9 mouse cellular contexts compared by ENCODE assay signal in genomic region chr10:75744017-75744416, GRCm38 (mm10). TPM values are rescaled to one million over a fixed set of nuclear protein-coding genes. Genes with fewer than 3 reads are reported as not detected.
DNase-seq lines count a peak whose midpoint lies in the region; ATAC-seq and TF ChIP-seq lines count a peak whose summit lies in the region.
"Had no signal": no experiment of that assay in that cellular context is flagged by ENCODE, and none has a peak within 500 bp of the region (broad histone marks: within the 10 kb centered on the region; RNA-seq: fewer than 3 reads in every experiment).

No protein-coding gene starts in this region.

- no peak overlapping the region for H3K27ac ChIP-seq in bone marrow macrophage, adult 2 months (ENCODE audit: insufficient read depth, low read depth, low read length)
- no peak overlapping the region for H3K27ac ChIP-seq in embryonic facial prominence, embryonic 15.5 days (replicated peaks)
- H3K27ac ChIP-seq in heart, embryonic 14.5 days (replicated peaks in 1 of 2; ENCODE audit: control insufficient read depth in 1 of 2, insufficient read depth in 1 of 2, low read depth in 2 of 2, low read length in 2 of 2), result no peak overlapping the region
- H3K27ac ChIP-seq in kidney, postnatal 0 days, result no peak overlapping the region
- H3K27ac ChIP-seq in liver, adult 2 months (replicated peaks; ENCODE audit: insufficient read depth, low read depth, low read length), result no peak overlapping the region

- no peaks in the 10 kb centered on the region for H3K9me3 ChIP-seq in embryonic facial prominence, embryonic 15.5 days (replicated peaks)
- no peaks in the 10 kb centered on the region for H3K9me3 ChIP-seq in heart, embryonic 14.5 days (ENCODE audit: control insufficient read depth, low read length)
- H3K9me3 ChIP-seq in kidney, postnatal 0 days (replicated peaks; ENCODE audit: low read length), result no peaks in the 10 kb centered on the region

- H3K9ac ChIP-seq in embryonic facial prominence, embryonic 15.5 days, result no peak overlapping the region
- no peak overlapping the region for H3K9ac ChIP-seq in heart, embryonic 14.5 days (ENCODE audit: low read length)
- H3K9ac ChIP-seq in kidney, postnatal 0 days (ENCODE audit: low read depth, low read length), result no peak overlapping the region
- H3K9ac ChIP-seq in liver, adult 2 months (ENCODE audit: low read depth, low read length), result no peak overlapping the region

- no peak overlapping the region for H3K4me2 ChIP-seq in embryonic facial prominence, embryonic 15.5 days (replicated peaks)
- H3K4me2 ChIP-seq in heart, embryonic 14.5 days (ENCODE audit: low read length), result no peak overlapping the region
- no peak overlapping the region for H3K4me2 ChIP-seq in kidney, postnatal 0 days (ENCODE audit: low read length)

- ATAC-seq in embryonic facial prominence, embryonic 15.5 days (ENCODE audit: insufficient number of reproducible peaks, low FRiP score, low TSS enrichment, low read depth), result peak; percentile 78
- 0 out of 2 replicates have a peak, but pooled peaks have one; percentile 47 for ATAC-seq in heart, embryonic 14.5 days (ENCODE audit: insufficient number of reproducible peaks, insufficient read depth, low FRiP score, low read depth)
- ATAC-seq in kidney, postnatal 0 days (replicated peaks; ENCODE audit: low FRiP score, low read depth), result peak; percentile 65

- TF ChIP-seq CTCF in bone marrow macrophage, adult 2 months (IDR thresholded peaks at IDR 0.05; ENCODE audit: low read depth, low read length), result peak; percentile 60; the same call in 1 of the 2 replicates
- TF ChIP-seq CTCF in kidney, postnatal 0 days (IDR thresholded peaks at IDR 0.05; ENCODE audit: low read depth), result peak; percentile 98
- peak; percentile 76 for TF ChIP-seq CTCF in liver, adult 2 months (IDR thresholded peaks at IDR 0.05; ENCODE audit: low read depth, low read length)

- no peaks in the 10 kb centered on the region for H3K27me3 ChIP-seq in embryonic facial prominence, embryonic 15.5 days
- no peaks in the 10 kb centered on the region for H3K27me3 ChIP-seq in heart, embryonic 14.5 days (ENCODE audit: control insufficient read depth, insufficient read depth, low read length)
- no peaks in the 10 kb centered on the region for H3K27me3 ChIP-seq in kidney, postnatal 0 days (ENCODE audit: insufficient read depth, low read length)
- no peaks in the 10 kb centered on the region for H3K27me3 ChIP-seq in liver, adult 2 months (ENCODE audit: control insufficient read depth, insufficient read depth, low read length)
- H3K27me3 ChIP-seq in splenic B cell, adult 2 months (ENCODE audit: control insufficient read depth, insufficient read depth, low read length, poor library complexity, severe bottlenecking), result no peaks in the 10 kb centered on the region

- H3K79me2 ChIP-seq in liver, adult 2 months (ENCODE audit: control insufficient read depth, insufficient read depth, low read length), result no peaks in the 10 kb centered on the region

- peaks cover 91% of the 10 kb centered on the region for H3K36me3 ChIP-seq in embryonic facial prominence, embryonic 15.5 days
- peaks cover 96% of the 10 kb centered on the region for H3K36me3 ChIP-seq in heart, embryonic 14.5 days (ENCODE audit: control insufficient read depth, insufficient read depth, low read length)
- peaks cover 67% of the 10 kb centered on the region for H3K36me3 ChIP-seq in kidney, postnatal 0 days (ENCODE audit: insufficient read depth, low read length)
- H3K36me3 ChIP-seq in liver, adult 2 months (ENCODE audit: control insufficient read depth, insufficient read depth, low read length), result peaks cover 16% of the 10 kb centered on the region
- H3K36me3 ChIP-seq in splenic B cell, adult 2 months (ENCODE audit: control insufficient read depth, insufficient read depth, low read length, poor library complexity, severe bottlenecking), result peaks cover 6% of the 10 kb centered on the region

- TF ChIP-seq POLR2A in bone marrow macrophage, adult 2 months (IDR thresholded peaks at IDR 0.05; ENCODE audit: borderline replicate concordance, low read depth, low read length), result no peak
- no peak for TF ChIP-seq POLR2A in liver, adult 2 months (IDR thresholded peaks at IDR 0.05; ENCODE audit: extremely low read depth, insufficient read depth, low read length)

- peak; percentile 91 for DNase-seq in CD4-positive, CD25-positive, alpha-beta regulatory T cell, adult 2 months (ENCODE audit: low read depth, low spot score)
- peak; percentile 86 for DNase-seq in kidney, postnatal 0 days (ENCODE audit: low spot score)
- peak; percentile 55 for DNase-seq in liver, adult 2 months (ENCODE audit: extremely low read depth, low read depth, low spot score)
- DNase-seq in natural killer cell, adult 2 months (ENCODE audit: low spot score in 2 of 2), result peak; percentile 57 to 77
- DNase-seq in splenic B cell, adult 2 months (ENCODE audit: low read depth, low spot score), result peak; percentile 89

- no peaks in the 10 kb centered on the region for H3K4me1 ChIP-seq in bone marrow macrophage, adult 2 months (ENCODE audit: control insufficient read depth, insufficient read depth, low read length)
- H3K4me1 ChIP-seq in embryonic facial prominence, embryonic 15.5 days, result peaks cover 4% of the 10 kb centered on the region; the same call in 1 of the 2 replicates
- H3K4me1 ChIP-seq in heart, embryonic 14.5 days (ENCODE audit: control insufficient read depth in 2 of 2, insufficient read depth in 2 of 2, low read length in 2 of 2), result no peaks in the 10 kb centered on the region
- no peaks in the 10 kb centered on the region for H3K4me1 ChIP-seq in kidney, postnatal 0 days (replicated peaks; ENCODE audit: insufficient read depth, low read length)
- 0 out of 2 replicates have a peak, but pooled peaks cover 2% of the 10 kb centered on the region for H3K4me1 ChIP-seq in liver, adult 2 months (ENCODE audit: control insufficient read depth, insufficient read depth, low read length)

- WGBS in embryonic facial prominence, embryonic 15.5 days, result 36% methylated on average over 3 of the region's 3 CpGs
- 45% methylated on average over 3 of the region's 3 CpGs for WGBS in heart, embryonic 14.5 days
- 47% methylated on average over 3 of the region's 3 CpGs for WGBS in kidney, postnatal 0 days
- 43% methylated on average over 3 of the region's 3 CpGs for WGBS in liver, adult 2 months

- H3K4me3 ChIP-seq in bone marrow macrophage, adult 2 months (ENCODE audit: insufficient read depth, low read length), result no peak overlapping the region
- no peak overlapping the region for H3K4me3 ChIP-seq in embryonic facial prominence, embryonic 15.5 days (replicated peaks)
- no peak overlapping the region for H3K4me3 ChIP-seq in heart, embryonic 14.5 days (ENCODE audit: control insufficient read depth in 1 of 2, insufficient read depth in 1 of 2, low read depth in 1 of 2, low read length in 2 of 2)
- no peak overlapping the region for H3K4me3 ChIP-seq in kidney, postnatal 0 days (replicated peaks; ENCODE audit: low read depth, low read length)
- no peak overlapping the region for H3K4me3 ChIP-seq in liver, adult 2 months (ENCODE audit: insufficient read depth, low read depth, low read length)
- H3K4me3 ChIP-seq: erythroblast, embryonic 14.5 days had no signal

RNA-seq across cellular contexts. Expression of gene Cabin1, which starts 20.1 kb away (rescaled TPM):
- 26.1 and 35.0 TPM in 2 replicates for polyA plus RNA-seq in bone marrow macrophage, adult 2 months (2012; ENCODE audit: insufficient read depth, insufficient read length, missing spikeins)
- 29.4 and 30.0 TPM in 2 replicates for polyA plus RNA-seq in embryonic facial prominence, embryonic 15.5 days (2015; fragmentation: Nextera tagmentation; extraction: Ambion mirVana)
- 27.0 and 30.8 TPM in 2 replicates for polyA plus RNA-seq in heart, embryonic 14.5 days (2014; fragmentation: Nextera tagmentation; extraction: Ambion mirVana)
- polyA plus RNA-seq in kidney, postnatal 0 days (2015; fragmentation: Nextera tagmentation; extraction: Ambion mirVana), result 20.5 and 24.0 TPM in 2 replicates
- total RNA-seq in liver, adult 2 months (2014; rRNA removed), result 7.8 and 12.7 TPM in 2 replicates
- 7.7 and 10.1 TPM in 2 replicates for polyA plus RNA-seq in liver, adult 2 months (2012; rRNA removed)

RNA-seq across cellular contexts. Expression of gene Ddt, which starts 29.2 kb away (rescaled TPM):
- polyA plus RNA-seq in bone marrow macrophage, adult 2 months (2012; ENCODE audit: insufficient read depth, insufficient read length, missing spikeins), result 56.4 and 63.8 TPM in 2 replicates
- polyA plus RNA-seq in embryonic facial prominence, embryonic 15.5 days (2015; fragmentation: Nextera tagmentation; extraction: Ambion mirVana), result 53.2 and 58.3 TPM in 2 replicates
- 35.9 and 37.5 TPM in 2 replicates for polyA plus RNA-seq in heart, embryonic 14.5 days (2014; fragmentation: Nextera tagmentation; extraction: Ambion mirVana)
- polyA plus RNA-seq in kidney, postnatal 0 days (2015; fragmentation: Nextera tagmentation; extraction: Ambion mirVana), result 183 and 188 TPM in 2 replicates
- total RNA-seq in liver, adult 2 months (2014; rRNA removed), result 347 and 388 TPM in 2 replicates
- 898 and 914 TPM in 2 replicates for polyA plus RNA-seq in liver, adult 2 months (2012; rRNA removed)

RNA-seq across cellular contexts. Expression of gene Gm20441, which starts 36.7 kb away (rescaled TPM):
- polyA plus RNA-seq in bone marrow macrophage, adult 2 months (2012; ENCODE audit: insufficient read depth, insufficient read length, missing spikeins), result not detected in 2 replicates
- polyA plus RNA-seq in embryonic facial prominence, embryonic 15.5 days (2015; fragmentation: Nextera tagmentation; extraction: Ambion mirVana), result not detected in 2 replicates
- polyA plus RNA-seq in heart, embryonic 14.5 days (2014; fragmentation: Nextera tagmentation; extraction: Ambion mirVana), result not detected in 2 replicates
- polyA plus RNA-seq in kidney, postnatal 0 days (2015; fragmentation: Nextera tagmentation; extraction: Ambion mirVana), result 0.71 TPM in 1 of 2 replicates, not detected in the other
- not detected in 2 replicates for total RNA-seq in liver, adult 2 months (2014; rRNA removed)
- polyA plus RNA-seq in liver, adult 2 months (2012; rRNA removed), result 0.37 and 0.80 TPM in 2 replicates
- polyA plus RNA-seq: erythroblast, embryonic 14.5 days had no signal

RNA-seq across cellular contexts. Expression of gene Gstt3, which starts 37.2 kb away (rescaled TPM):
- 12.1 and 13.1 TPM in 2 replicates for polyA plus RNA-seq in bone marrow macrophage, adult 2 months (2012; ENCODE audit: insufficient read depth, insufficient read length, missing spikeins)
- polyA plus RNA-seq in embryonic facial prominence, embryonic 15.5 days (2015; fragmentation: Nextera tagmentation; extraction: Ambion mirVana), result 17.1 and 18.1 TPM in 2 replicates
- 3.2 and 5.0 TPM in 2 replicates for polyA plus RNA-seq in heart, embryonic 14.5 days (2014; fragmentation: Nextera tagmentation; extraction: Ambion mirVana)
- polyA plus RNA-seq in kidney, postnatal 0 days (2015; fragmentation: Nextera tagmentation; extraction: Ambion mirVana), result 76.5 and 78.3 TPM in 2 replicates
- total RNA-seq in liver, adult 2 months (2014; rRNA removed), result 126 and 181 TPM in 2 replicates
- polyA plus RNA-seq in liver, adult 2 months (2012; rRNA removed), result 198 and 213 TPM in 2 replicates
- polyA plus RNA-seq: erythroblast, embryonic 14.5 days had no signal

RNA-seq across cellular contexts. Expression of gene Gstt1, which starts 54.4 kb away (rescaled TPM):
- 1.4 and 4.1 TPM in 2 replicates for polyA plus RNA-seq in bone marrow macrophage, adult 2 months (2012; ENCODE audit: insufficient read depth, insufficient read length, missing spikeins)
- polyA plus RNA-seq in embryonic facial prominence, embryonic 15.5 days (2015; fragmentation: Nextera tagmentation; extraction: Ambion mirVana), result 13.8 and 14.5 TPM in 2 replicates
- 8.6 and 13.5 TPM in 2 replicates for polyA plus RNA-seq in heart, embryonic 14.5 days (2014; fragmentation: Nextera tagmentation; extraction: Ambion mirVana)
- polyA plus RNA-seq in kidney, postnatal 0 days (2015; fragmentation: Nextera tagmentation; extraction: Ambion mirVana), result 33.2 and 34.4 TPM in 2 replicates
- 458 and 622 TPM in 2 replicates for total RNA-seq in liver, adult 2 months (2014; rRNA removed)
- 1,012 and 1,223 TPM in 2 replicates for polyA plus RNA-seq in liver, adult 2 months (2012; rRNA removed)
